In the genomic region with DNA sequence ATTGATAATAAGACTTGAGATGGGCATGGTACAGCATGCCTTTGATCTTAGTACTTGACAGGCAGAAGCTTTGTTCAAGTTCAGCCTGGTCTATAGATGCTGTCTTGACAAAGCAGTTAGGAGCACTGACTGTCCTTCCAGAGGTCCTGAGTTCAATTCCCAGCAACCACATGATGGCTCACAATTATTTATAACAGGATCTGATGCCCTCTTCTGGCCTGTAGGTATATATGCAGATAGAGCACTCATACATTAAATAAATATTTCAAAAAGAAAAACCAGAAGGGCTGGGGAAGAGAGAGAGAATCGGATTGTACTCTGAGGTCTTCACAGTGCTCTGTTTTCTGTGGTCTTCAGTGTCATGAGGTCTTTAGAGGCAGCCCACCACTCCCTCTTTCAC, we compare ENCODE assay signal across 26 mouse cellular contexts. TPM values are rescaled to one million over a fixed set of nuclear protein-coding genes. Genes with fewer than 3 reads are reported as not detected.
DNase-seq lines count a peak whose midpoint lies in the region; ATAC-seq and TF ChIP-seq lines count a peak whose summit lies in the region.
"Had no signal": no experiment of that assay in that cellular context is flagged by ENCODE, and none has a peak within 500 bp of the region (broad histone marks: within the 10 kb centered on the region; RNA-seq: fewer than 3 reads in every experiment).

No protein-coding gene starts in this region.

- intact Hi-C loops in left cerebral cortex, adult 2 months (cut with DNase I) = no loop called here
- intact Hi-C loops in left cerebral cortex, postnatal 25 days (cut with DNase I) = no loop called here

- no peak for DNase-seq in left cerebral cortex, adult 2 months (ENCODE audit: extremely low spot score in 1 of 2, low spot score in 2 of 2)
- DNase-seq in left cerebral cortex, postnatal 25 days (ENCODE audit: low spot score in 2 of 2) = no peak
- DNase-seq in lung, postnatal 0 days (ENCODE audit: low spot score) = no peak
- no peak for DNase-seq in lung, postnatal 4 days
- DNase-seq in MEL (ENCODE audit: low read depth, low spot score) = peak; percentile 62
- no peak for DNase-seq in stomach, postnatal 0 days (ENCODE audit: low spot score)
- no peak for DNase-seq in frontal cortex, postnatal 14 days (ENCODE audit: low spot score in 2 of 2)
- DNase-seq: adrenal gland, postnatal 10 days; cerebellum, adult 11 months; cerebellum, adult 9-10 months; cerebellum, postnatal 36 days; gastrocnemius, postnatal 36 days; heart, adult 18-20 months; heart, postnatal 36 days; kidney, adult 11 months; layer of hippocampus, postnatal 36 days; liver, embryonic 13.5 days; right cerebral cortex, postnatal 4 days; thymus, postnatal 4 days had no signal

- no peak overlapping the region for H3K9ac ChIP-seq in lung, postnatal 0 days (replicated peaks; ENCODE audit: low read depth)
- peak overlapping the region; percentile 26 for H3K9ac ChIP-seq in MEL (ENCODE audit: control insufficient read depth, low read depth, low read length, poor library complexity, severe bottlenecking)
- H3K9ac ChIP-seq in stomach, postnatal 0 days (ENCODE audit: low read length) = no peak overlapping the region
- H3K9ac ChIP-seq: forebrain, embryonic 13.5 days; hindbrain, embryonic 12.5 days; liver, embryonic 13.5 days; lung, embryonic 15.5 days; neural tube, embryonic 12.5 days had no signal

- peaks cover 30% of the 10 kb centered on the region for H3K79me2 ChIP-seq in MEL (ENCODE audit: control insufficient read depth, insufficient read depth, low read length, poor library complexity)

- H3K27ac ChIP-seq in left cerebral cortex, adult 2 months = no peak overlapping the region
- no peak overlapping the region for H3K27ac ChIP-seq in lung, postnatal 0 days (ENCODE audit: low read length)
- H3K27ac ChIP-seq in MEL (ENCODE audit: control insufficient read depth, low read depth, low read length) = no peak overlapping the region
- no peak overlapping the region for H3K27ac ChIP-seq in stomach, postnatal 0 days (replicated peaks)
- H3K27ac ChIP-seq: forebrain, embryonic 13.5 days; hindbrain, embryonic 12.5 days; hindbrain, postnatal 0 days; liver, embryonic 13.5 days; lung, embryonic 15.5 days; macrophage; neural tube, embryonic 12.5 days had no signal

- 0 out of 2 replicates have a peak, but pooled peaks cover 7% of the 10 kb centered on the region for H3K4me1 ChIP-seq in lung, postnatal 0 days (ENCODE audit: insufficient read depth, low read depth, low read length)
- peaks cover 2 to 23% of the 10 kb centered on the region in 2 experiments; a peak in 2 of 4 replicates for H3K4me1 ChIP-seq in MEL (ENCODE audit: control insufficient read depth in 1 of 2, insufficient read depth in 2 of 2, low read length in 2 of 2)
- H3K4me1 ChIP-seq in stomach, postnatal 0 days (replicated peaks; ENCODE audit: control insufficient read depth, insufficient read depth) = no peaks in the 10 kb centered on the region; the same call in 1 of the 2 replicates

- no peak for TF ChIP-seq POLR2A in MEL (IDR thresholded peaks at IDR 0.05; ENCODE audit: control insufficient read depth in 1 of 2, insufficient read depth in 1 of 2, low read depth in 1 of 2, low read length in 2 of 2, poor library complexity in 1 of 2)

- no peak; the same call in 1 of the 2 replicates for TF ChIP-seq RAD21 in MEL (IDR thresholded peaks at IDR 0.05; ENCODE audit: low read depth, low read length)

- no peak for ATAC-seq in lung, postnatal 0 days
- no peak for ATAC-seq in stomach, postnatal 0 days (ENCODE audit: low FRiP score, low TSS enrichment)
- ATAC-seq: forebrain, embryonic 13.5 days; hindbrain, postnatal 0 days had no signal

- no peak overlapping the region for H3K4me3 ChIP-seq in left cerebral cortex, adult 2 months
- H3K4me3 ChIP-seq in lung, postnatal 0 days (ENCODE audit: low read depth, low read length) = no peak overlapping the region
- H3K4me3 ChIP-seq in MEL (ENCODE audit: control insufficient read depth in 1 of 2, insufficient read depth in 1 of 2, low read depth in 2 of 2, low read length in 2 of 2) = no peak overlapping the region
- no peak overlapping the region for H3K4me3 ChIP-seq in stomach, postnatal 0 days (ENCODE audit: low read depth, low read length)
- H3K4me3 ChIP-seq: forebrain, embryonic 13.5 days; hindbrain, embryonic 12.5 days; liver, embryonic 13.5 days; lung, embryonic 15.5 days; neural tube, embryonic 12.5 days had no signal

- WGBS in lung, postnatal 0 days = 63% methylated on average over 1 of the region's 1 CpGs
- 79% methylated on average over 1 of the region's 1 CpGs for WGBS in stomach, postnatal 0 days

- TF ChIP-seq EP300 in lung, postnatal 0 days (IDR thresholded peaks at IDR 0.05) = no peak
- no peak for TF ChIP-seq EP300 in MEL (IDR thresholded peaks at IDR 0.05; ENCODE audit: low read depth in 1 of 2, low read length in 2 of 2)
- TF ChIP-seq EP300 in stomach, postnatal 0 days (optimal IDR thresholded peaks at IDR 0.05) = no peak

- H3K36me3 ChIP-seq in lung, postnatal 0 days (ENCODE audit: insufficient read depth, low read length) = peaks cover 11% of the 10 kb centered on the region; the same call in 1 of the 2 replicates
- peaks cover 7 to 19% of the 10 kb centered on the region in 2 experiments for H3K36me3 ChIP-seq in MEL (ENCODE audit: control insufficient read depth in 1 of 2, insufficient read depth in 2 of 2, low read length in 2 of 2)
- H3K36me3 ChIP-seq in stomach, postnatal 0 days (ENCODE audit: control insufficient read depth, insufficient read depth, low read length) = peaks cover 10% of the 10 kb centered on the region; the same call in 1 of the 2 replicates

- peak; percentile 16 for TF ChIP-seq CTCF in left cerebral cortex, adult 2 months (IDR thresholded peaks at IDR 0.05)
- 0 out of 2 replicates have a peak, but pooled peaks have one; percentile 11 for TF ChIP-seq CTCF in lung, postnatal 0 days (IDR thresholded peaks at IDR 0.05)
- TF ChIP-seq CTCF in MEL (IDR thresholded peaks at IDR 0.05 in 2 of 3, conservative IDR thresholded peaks at IDR 0.05 in 1 of 3; ENCODE audit: control insufficient read depth in 1 of 3, insufficient read depth in 1 of 3, low read depth in 2 of 3, low read length in 3 of 3, poor library complexity in 1 of 3, severe bottlenecking in 1 of 3) = peak; percentile 23 to 52 (median 41); a peak in 4 of 6 replicates
- TF ChIP-seq CTCF in stomach, postnatal 0 days (IDR thresholded peaks at IDR 0.05; ENCODE audit: low read depth) = peak; percentile 29

- H3K27me3 ChIP-seq in lung, postnatal 0 days (replicated peaks; ENCODE audit: insufficient read depth, low read length) = no peaks in the 10 kb centered on the region
- H3K27me3 ChIP-seq in MEL (ENCODE audit: control insufficient read depth in 1 of 2, insufficient read depth in 2 of 2, low read length in 2 of 2) = no peaks in the 10 kb centered on the region
- no peaks in the 10 kb centered on the region for H3K27me3 ChIP-seq in stomach, postnatal 0 days (ENCODE audit: control insufficient read depth, insufficient read depth, low read length)
- H3K27me3 ChIP-seq: hindbrain, embryonic 12.5 days; liver, embryonic 13.5 days; lung, embryonic 15.5 days; neural tube, embryonic 12.5 days had no signal

- H3K9me3 ChIP-seq in lung, postnatal 0 days (ENCODE audit: low read length) = no peaks in the 10 kb centered on the region
- H3K9me3 ChIP-seq in MEL (replicated peaks; ENCODE audit: insufficient read depth, low read length) = no peaks in the 10 kb centered on the region
- H3K9me3 ChIP-seq in stomach, postnatal 0 days (ENCODE audit: control insufficient read depth, low read length) = no peaks in the 10 kb centered on the region
- H3K9me3 ChIP-seq: forebrain, embryonic 13.5 days; hindbrain, embryonic 12.5 days; liver, embryonic 13.5 days; lung, embryonic 15.5 days; neural tube, embryonic 12.5 days had no signal

- no peak overlapping the region for H3K4me2 ChIP-seq in lung, postnatal 0 days (replicated peaks; ENCODE audit: low read depth, low read length)
- H3K4me2 ChIP-seq in stomach, postnatal 0 days (replicated peaks; ENCODE audit: low read depth) = no peak overlapping the region
- H3K4me2 ChIP-seq: forebrain, embryonic 13.5 days; heart, embryonic 11.5 days; hindbrain, embryonic 12.5 days; liver, embryonic 13.5 days; lung, embryonic 15.5 days; neural tube, embryonic 12.5 days had no signal

TF ChIP-seq in MEL, 35 proteins besides CTCF, POLR2A, EP300 and RAD21:
- TF ChIP-seq HCFC1 (IDR thresholded peaks at IDR 0.05; ENCODE audit: low read depth, low read length) = peak; percentile 28; the same call in 1 of the 2 replicates
- no peak for TF ChIP-seq POLR2AphosphoS2 (IDR thresholded peaks at IDR 0.05; ENCODE audit: low read length)
TF ChIP-seq in MEL: peak in this region for 1.

RNA-seq across cellular contexts. Expression of a gene that starts 1.8 kb away (rescaled TPM):
- total RNA-seq in left cerebral cortex, adult 2 months (2021) = 100 to 1,000 TPM; 412 to 420 TPM
- 100 to 1,000 TPM; 415 TPM for total RNA-seq in left cerebral cortex, postnatal 25 days (2021)
- 373 and 397 TPM in 2 replicates for polyA plus RNA-seq in lung, postnatal 0 days (2015; fragmentation: Nextera tagmentation; extraction: Ambion mirVana)
- total RNA-seq in MEL (2012; rRNA removed) = 2,653 and 2,779 TPM in 2 replicates
- polyA plus RNA-seq in MEL (2012; ENCODE audit: insufficient read depth in 1 of 2, insufficient read length in 2 of 2, low read depth in 1 of 2, low replicate concordance in 2 of 2, missing spikeins in 1 of 2) = 1,000 to 10,000 TPM in 1 of 2 experiments, 100 to 1,000 TPM in 1; 850 to 2,901 TPM
- polyA plus RNA-seq in stomach, postnatal 0 days (2015; fragmentation: Nextera tagmentation; extraction: Ambion mirVana) = 453 and 464 TPM in 2 replicates

RNA-seq across cellular contexts. Expression of a gene that starts 11.3 kb away (rescaled TPM):
- 10 to 100 TPM; 95.4 to 96.8 TPM for total RNA-seq in left cerebral cortex, adult 2 months (2021)
- 10 to 100 TPM; 91.0 to 91.6 TPM for total RNA-seq in left cerebral cortex, postnatal 25 days (2021)
- polyA plus RNA-seq in lung, postnatal 0 days (2015; fragmentation: Nextera tagmentation; extraction: Ambion mirVana) = 19.7 and 20.0 TPM in 2 replicates
- total RNA-seq in MEL (2012; rRNA removed) = 41.4 and 46.5 TPM in 2 replicates
- polyA plus RNA-seq in MEL (2012; ENCODE audit: insufficient read depth in 1 of 2, insufficient read length in 2 of 2, low read depth in 1 of 2, low replicate concordance in 2 of 2, missing spikeins in 1 of 2) = 10 to 100 TPM; 43.6 to 55.0 TPM
- 11.8 and 15.0 TPM in 2 replicates for polyA plus RNA-seq in stomach, postnatal 0 days (2015; fragmentation: Nextera tagmentation; extraction: Ambion mirVana)

RNA-seq across cellular contexts. Expression of a gene that starts 17.6 kb away (rescaled TPM):
- 100 to 1,000 TPM; 186 to 205 TPM for total RNA-seq in left cerebral cortex, adult 2 months (2021)
- 100 to 1,000 TPM; 183 to 193 TPM for total RNA-seq in left cerebral cortex, postnatal 25 days (2021)
- 2.5 and 2.8 TPM in 2 replicates for polyA plus RNA-seq in lung, postnatal 0 days (2015; fragmentation: Nextera tagmentation; extraction: Ambion mirVana)
- total RNA-seq in MEL (2012; rRNA removed) = 6.9 and 7.0 TPM in 2 replicates
- 10 to 100 TPM in 1 of 2 experiments, not detected in 1; 10.8 TPM for polyA plus RNA-seq in MEL (2012; ENCODE audit: insufficient read depth in 1 of 2, insufficient read length in 2 of 2, low read depth in 1 of 2, low replicate concordance in 2 of 2, missing spikeins in 1 of 2)
- polyA plus RNA-seq in stomach, postnatal 0 days (2015; fragmentation: Nextera tagmentation; extraction: Ambion mirVana) = 1.7 TPM in 2 replicates

Comparison
In these comparisons a context has a peak if more than half of its experiments do, and no peak if none do; other contexts are left out.
1. RNA of a gene that starts 17.6 kb away (total RNA-seq): 186 to 205 TPM in left cerebral cortex, adult 2 months and 183 to 193 TPM in left cerebral cortex, postnatal 25 days; 6.9 to 7.0 TPM in MEL; every median in the first group is over 10 times any median in the second.
2. Peak in every context shown above with its lines, with median percentiles within 50 percentile points of each other: CTCF ChIP-seq.